Mouse (Mus musculus) limb, embryonic 10.5 days (tissue): ENCODE results near the gene Fam71d. TPM values are rescaled to one million over a fixed set of nuclear protein-coding genes. Genes with fewer than 3 reads are reported as not detected.

Source experiments
- polyA plus RNA-seq: library from polyadenylated mRNA; unstranded; fragments of >200 nt; fragmentation: Nextera tagmentation; extraction: Ambion mirVana; gene quantifications from 2 replicates; pipeline ENCODE4 v1.2.1, GENCODE M21; 2016

The Fam71d gene
- polyA plus RNA-seq, 1 experiment from 2014 or later, result not detected

Other genes with a start within 250 kb of the Fam71d start
- gene Mpp5, start 57.4 kb downstream of the Fam71d start, polyA plus RNA-seq, result 21.2 and 25.0 TPM in 2 replicates
- 55.5 and 67.2 TPM in 2 replicates for gene Atp6v1d, start 170.1 kb downstream of the Fam71d start, polyA plus RNA-seq
- 301 and 349 TPM in 2 replicates for gene Eif2s1, start 170.3 kb downstream of the Fam71d start, polyA plus RNA-seq
- gene Plek2, start 215.4 kb downstream of the Fam71d start, polyA plus RNA-seq, result 2.7 and 3.2 TPM in 2 replicates